Mouse (Mus musculus): ENCODE results near the gene Ehd4. TPM values are rescaled to one million over a fixed set of nuclear protein-coding genes. Genes with fewer than 3 reads are reported as not detected.

The Ehd4 gene
- total RNA-seq, 2 experiments from 2014 or later = 461 to 503 TPM

Other genes with a start within 250 kb of the Ehd4 start
- gene Mapkbp1, start 181.9 kb downstream of the Ehd4 start, total RNA-seq (2021) = 10 to 100 TPM; 12.6 to 13.6 TPM
- gene Jmjd7, start 127.1 kb downstream of the Ehd4 start, total RNA-seq (2021) = 10 to 100 TPM; 12.2 to 13.6 TPM
- 1 to 10 TPM in 1 of 2 experiments, under 1 TPM in 1; 0.43 to 1.6 TPM for gene Gm28042, start 127.1 kb downstream of the Ehd4 start, total RNA-seq (2021)
- gene Pla2g4b, start 121.2 kb downstream of the Ehd4 start, total RNA-seq (2021) = 1 to 10 TPM; 1.9 to 4.0 TPM
- gene Pla2g4e, start 90.7 kb upstream of the Ehd4 start, total RNA-seq (2021) = 1 to 10 TPM; 3.0 to 3.8 TPM
- gene Pla2g4d, start 134.6 kb upstream of the Ehd4 start, total RNA-seq (2021) = not detected
- gene Pla2g4f, start 159.6 kb upstream of the Ehd4 start, total RNA-seq (2021) = not detected
- 10 to 100 TPM; 27.6 to 37.7 TPM for gene Vps39, start 198.5 kb upstream of the Ehd4 start, total RNA-seq (2021)
- gene Ganc, start 249.3 kb upstream of the Ehd4 start, total RNA-seq (2021) = 10 to 100 TPM; 16.9 to 17.5 TPM
- 10 to 100 TPM; 21.9 to 22.7 TPM for gene Tmem87a, start 249.5 kb upstream of the Ehd4 start, total RNA-seq (2021)

Measured in heart, postnatal 4 days (tissue).